Mouse (Mus musculus): ENCODE measurements around the gene En1. TPM values are rescaled to one million over a fixed set of nuclear protein-coding genes. Genes with fewer than 3 reads are reported as not detected.

En1 gene
- polyA plus RNA-seq, 1 experiment from 2014 or later = not detected

GRCm38 (mm10) chr1:120613461-120614306, 11.5 kb downstream of the En1 start:
- DNase-seq (ENCODE audit: low spot score) = no peak
- WGBS = 1% methylated on average over 32 of the region's 32 CpGs
- Histone ChIP-seq H3K27me3 (replicated peaks; ENCODE audit: control insufficient read depth, insufficient read depth, low read length) (peaks cover 100% of the 10 kb centered on the region), H3K4me2 (ENCODE audit: low read length) (no peak overlapping the region), H3K4me1 (replicated peaks; ENCODE audit: control insufficient read depth, insufficient read depth, low read length) (no peaks in the 10 kb centered on the region), H3K9me3 (ENCODE audit: control insufficient read depth, low read length) (no peaks in the 10 kb centered on the region), H3K27ac (ENCODE audit: low read depth) (no peak overlapping the region), H3K36me3 (ENCODE audit: control insufficient read depth, insufficient read depth, low read length) (no peaks in the 10 kb centered on the region), H3K9ac (ENCODE audit: low read length) (no peak overlapping the region), H3K4me3 (ENCODE audit: low read depth, low read length) (no peak overlapping the region)
- 0 out of 2 replicates have a peak, but pooled peaks have one; percentile 30 for ATAC-seq (replicated peaks; ENCODE audit: low FRiP score, low TSS enrichment, low read depth)

GRCm38 (mm10) chr1:120614307-120615100, 12.3 kb downstream of the En1 start:
- Histone ChIP-seq H3K4me1 (replicated peaks; ENCODE audit: control insufficient read depth, insufficient read depth, low read length) (no peaks in the 10 kb centered on the region), H3K4me2 (ENCODE audit: low read length) (no peak overlapping the region), H3K27me3 (replicated peaks; ENCODE audit: control insufficient read depth, insufficient read depth, low read length) (peaks cover 99% of the 10 kb centered on the region), H3K27ac (ENCODE audit: low read depth) (no peak overlapping the region), H3K36me3 (ENCODE audit: control insufficient read depth, insufficient read depth, low read length) (no peaks in the 10 kb centered on the region), H3K4me3 (ENCODE audit: low read depth, low read length) (no peak overlapping the region), H3K9me3 (ENCODE audit: control insufficient read depth, low read length) (no peaks in the 10 kb centered on the region), H3K9ac (ENCODE audit: low read length) (no peak overlapping the region)
- 2% methylated on average over 30 of the region's 30 CpGs for WGBS
- no peak for DNase-seq (ENCODE audit: low spot score)
- no peak for ATAC-seq (replicated peaks; ENCODE audit: low FRiP score, low TSS enrichment, low read depth)

DNA sequence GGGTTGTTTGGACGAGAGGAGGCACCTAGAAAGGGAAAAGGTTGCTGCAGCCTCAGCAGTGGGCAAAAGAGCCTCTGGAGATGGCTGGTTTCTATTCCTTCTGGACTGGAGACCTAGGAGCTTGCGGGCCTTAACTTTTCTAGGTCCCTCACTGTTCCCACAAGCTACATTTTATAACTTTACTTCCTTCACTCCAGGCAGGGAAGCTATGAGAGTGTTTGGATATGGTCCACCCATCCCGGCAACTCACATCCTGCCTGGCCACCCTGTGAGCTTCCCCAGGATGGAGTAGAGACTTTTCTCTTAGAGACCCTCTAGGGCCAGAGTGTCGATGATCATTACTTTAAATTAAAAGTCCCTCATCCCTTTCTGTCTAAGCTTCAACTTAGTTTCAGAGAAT, 13.3 kb downstream of the En1 start:
- no peak overlapping the region for H3K27ac ChIP-seq (ENCODE audit: low read depth)

DNA sequence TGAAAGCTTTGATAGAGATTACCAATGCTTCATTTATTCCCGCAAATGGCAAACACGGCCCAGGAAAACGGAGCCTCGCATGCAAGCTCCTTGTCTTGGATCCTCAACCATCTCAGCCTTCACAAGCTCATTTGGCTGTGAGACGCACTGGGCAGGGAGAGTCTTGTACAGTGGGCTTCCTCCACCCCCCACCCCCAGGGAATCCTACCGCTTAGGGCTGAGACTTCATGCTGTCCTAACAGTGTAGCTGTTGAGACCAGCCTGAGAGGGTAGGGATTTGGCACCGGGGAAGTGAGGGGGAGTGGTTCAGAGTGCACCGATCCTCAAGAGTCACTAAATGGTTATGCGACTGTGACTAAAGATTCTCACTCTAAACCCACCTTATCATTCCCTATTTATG, 13.7 kb downstream of the En1 start:
- peaks cover 98% of the 10 kb centered on the region for H3K27me3 ChIP-seq (replicated peaks; ENCODE audit: control insufficient read depth, insufficient read depth, low read length)
- H3K27ac ChIP-seq (ENCODE audit: low read depth) = no peak overlapping the region
- H3K4me1 ChIP-seq (replicated peaks; ENCODE audit: control insufficient read depth, insufficient read depth, low read length) = no peaks in the 10 kb centered on the region
- no peak for ATAC-seq (replicated peaks; ENCODE audit: low FRiP score, low TSS enrichment, low read depth)
- no peak overlapping the region for H3K4me3 ChIP-seq (ENCODE audit: low read depth, low read length)
- no peak overlapping the region for H3K4me2 ChIP-seq (ENCODE audit: low read length)
- no peaks in the 10 kb centered on the region for H3K36me3 ChIP-seq (ENCODE audit: control insufficient read depth, insufficient read depth, low read length)
- H3K9me3 ChIP-seq (ENCODE audit: control insufficient read depth, low read length) = no peaks in the 10 kb centered on the region
- no peak overlapping the region for H3K9ac ChIP-seq (ENCODE audit: low read length)
- 1% methylated on average over 9 of the region's 9 CpGs for WGBS
- no peak for DNase-seq (ENCODE audit: low spot score)

More for the DNA sequence above, 13.3 kb downstream of the En1 start:
- ATAC-seq (replicated peaks; ENCODE audit: low FRiP score, low TSS enrichment, low read depth) = no peak
- H3K4me3 ChIP-seq (ENCODE audit: low read depth, low read length) = no peak overlapping the region
- 3% methylated on average over 4 of the region's 4 CpGs for WGBS
- DNase-seq (ENCODE audit: low spot score) = no peak
- no peak overlapping the region for H3K4me2 ChIP-seq (ENCODE audit: low read length)
- H3K4me1 ChIP-seq (replicated peaks; ENCODE audit: control insufficient read depth, insufficient read depth, low read length) = no peaks in the 10 kb centered on the region
- H3K36me3 ChIP-seq (ENCODE audit: control insufficient read depth, insufficient read depth, low read length) = no peaks in the 10 kb centered on the region
- no peak overlapping the region for H3K9ac ChIP-seq (ENCODE audit: low read length)
- H3K27me3 ChIP-seq (replicated peaks; ENCODE audit: control insufficient read depth, insufficient read depth, low read length) = peaks cover 99% of the 10 kb centered on the region
- H3K9me3 ChIP-seq (ENCODE audit: control insufficient read depth, low read length) = no peaks in the 10 kb centered on the region

- 34% methylated on average over 5 of the region's 5 CpGs for WGBS
- DNase-seq (ENCODE audit: low spot score) = no peak
- Histone ChIP-seq H3K27me3 (replicated peaks; ENCODE audit: control insufficient read depth, insufficient read depth, low read length) (peaks cover 69% of the 10 kb centered on the region), H3K9ac (ENCODE audit: low read length) (no peak overlapping the region), H3K4me3 (ENCODE audit: low read depth, low read length) (no peak overlapping the region), H3K27ac (ENCODE audit: low read depth) (no peak overlapping the region), H3K4me2 (ENCODE audit: low read length) (no peak overlapping the region), H3K4me1 (replicated peaks; ENCODE audit: control insufficient read depth, insufficient read depth, low read length) (no peaks in the 10 kb centered on the region), H3K9me3 (ENCODE audit: control insufficient read depth, low read length) (no peaks in the 10 kb centered on the region), H3K36me3 (ENCODE audit: control insufficient read depth, insufficient read depth, low read length) (no peaks in the 10 kb centered on the region)
- no peak for ATAC-seq (replicated peaks; ENCODE audit: low FRiP score, low TSS enrichment, low read depth)
These were observed 19.2 kb downstream of the En1 start for GRCm38 (mm10) chr1:120621383-120621782.

- no peak overlapping the region for H3K4me2 ChIP-seq (ENCODE audit: low read length)
- DNase-seq (ENCODE audit: low spot score) (no peak), ATAC-seq (replicated peaks; ENCODE audit: low FRiP score, low TSS enrichment, low read depth) (no peak)
- H3K9me3 ChIP-seq (ENCODE audit: control insufficient read depth, low read length) = no peaks in the 10 kb centered on the region
- H3K36me3 ChIP-seq (ENCODE audit: control insufficient read depth, insufficient read depth, low read length) = no peaks in the 10 kb centered on the region
- no peak overlapping the region for H3K9ac ChIP-seq (ENCODE audit: low read length)
- no peaks in the 10 kb centered on the region for H3K4me1 ChIP-seq (replicated peaks; ENCODE audit: control insufficient read depth, insufficient read depth, low read length)
- H3K27me3 ChIP-seq (replicated peaks; ENCODE audit: control insufficient read depth, insufficient read depth, low read length) = peaks cover 19% of the 10 kb centered on the region
- WGBS = 52% methylated on average over 11 of the region's 11 CpGs
- no peak overlapping the region for H3K4me3 ChIP-seq (ENCODE audit: low read depth, low read length)
- no peak overlapping the region for H3K27ac ChIP-seq (ENCODE audit: low read depth)
These were observed 24.9 kb downstream of the En1 start for GRCm38 (mm10) chr1:120626930-120627621.

DNA sequence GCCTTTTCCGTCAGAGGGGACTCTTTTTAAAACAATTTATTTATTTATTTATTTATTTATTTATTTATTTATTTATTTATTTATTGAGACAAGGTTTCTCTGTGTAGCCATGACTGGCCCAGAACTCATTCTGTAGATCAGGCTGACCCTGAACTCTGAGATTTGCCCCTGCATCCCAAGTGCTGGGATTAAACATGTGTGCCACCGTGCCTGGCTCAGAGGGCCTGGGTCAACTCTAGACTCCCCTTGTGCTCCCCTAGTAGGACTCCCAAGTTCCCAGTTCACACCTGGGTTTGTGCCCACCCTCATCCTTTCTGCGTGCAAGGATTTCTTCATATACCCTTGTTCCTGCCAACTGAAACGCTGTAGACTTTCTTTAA, 25.4 kb downstream of the En1 start:
- Histone ChIP-seq H3K4me3 (ENCODE audit: low read depth, low read length) (no peak overlapping the region), H3K27ac (ENCODE audit: low read depth) (no peak overlapping the region), H3K27me3 (replicated peaks; ENCODE audit: control insufficient read depth, insufficient read depth, low read length) (peaks cover 19% of the 10 kb centered on the region), H3K9me3 (ENCODE audit: control insufficient read depth, low read length) (no peaks in the 10 kb centered on the region), H3K4me1 (replicated peaks; ENCODE audit: control insufficient read depth, insufficient read depth, low read length) (no peaks in the 10 kb centered on the region), H3K36me3 (ENCODE audit: control insufficient read depth, insufficient read depth, low read length) (no peaks in the 10 kb centered on the region), H3K9ac (ENCODE audit: low read length) (no peak overlapping the region), H3K4me2 (ENCODE audit: low read length) (no peak overlapping the region)
- no peak for DNase-seq (ENCODE audit: low spot score)
- WGBS = 77% methylated on average over 4 of the region's 4 CpGs
- ATAC-seq (replicated peaks; ENCODE audit: low FRiP score, low TSS enrichment, low read depth) = no peak

- ATAC-seq (replicated peaks; ENCODE audit: low FRiP score, low TSS enrichment, low read depth) = no peak
- 51% methylated on average over 9 of the region's 9 CpGs for WGBS
- DNase-seq (ENCODE audit: low spot score) = no peak
- H3K27ac ChIP-seq (ENCODE audit: low read depth) = no peak overlapping the region
- no peaks in the 10 kb centered on the region for H3K36me3 ChIP-seq (ENCODE audit: control insufficient read depth, insufficient read depth, low read length)
- H3K9me3 ChIP-seq (ENCODE audit: control insufficient read depth, low read length) = no peaks in the 10 kb centered on the region
- no peaks in the 10 kb centered on the region for H3K4me1 ChIP-seq (replicated peaks; ENCODE audit: control insufficient read depth, insufficient read depth, low read length)
- no peak overlapping the region for H3K4me3 ChIP-seq (ENCODE audit: low read depth, low read length)
- H3K4me2 ChIP-seq (ENCODE audit: low read length) = no peak overlapping the region
- H3K27me3 ChIP-seq (replicated peaks; ENCODE audit: control insufficient read depth, insufficient read depth, low read length) = peaks cover 17% of the 10 kb centered on the region
- no peak overlapping the region for H3K9ac ChIP-seq (ENCODE audit: low read length)
These were observed 26.6 kb downstream of the En1 start for GRCm38 (mm10) chr1:120628821-120629220.

Data from intestine, embryonic 14.5 days (tissue).